Mouse (Mus musculus) hindbrain, postnatal 0 days (tissue): Measurements from ENCODE around the gene Ddx52. TPM values are rescaled to one million over a fixed set of nuclear protein-coding genes. Genes with fewer than 3 reads are reported as not detected.

Source experiments
- ATAC-seq: fragments of 200-750 bp; cut with Nextera tagmentation; 2 replicates; pipeline ENCODE4 v1.8.0; 2017; ENCODE audit warnings: mild to moderate bottlenecking, moderate TSS enrichment, moderate library complexity
- DNase-seq: peaks from one replicate; pipeline ENCODE4 v3.0.0-alpha.2; 2015; ENCODE audit warnings: low spot score
- H3K27ac ChIP-seq: fragments of 300-500 bp; sonication (generic); 2 replicates; pipeline ENCODE4 v1.5.1; 2014; ENCODE audit warnings: mild to moderate bottlenecking
- H3K27me3 ChIP-seq: fragments of 300-500 bp; sonication (generic); 2 replicates; pipeline ENCODE4 v1.6.1; 2014; ENCODE audit warnings: low read length, mixed read lengths; ENCODE audit not compliant: insufficient read depth
- H3K36me3 ChIP-seq: fragments of 300-500 bp; sonication (generic); 2 replicates; pipeline ENCODE4 v1.6.1; 2014; ENCODE audit warnings: low read length, mixed read lengths; ENCODE audit not compliant: insufficient read depth
- H3K4me1 ChIP-seq: fragments of 300-500 bp; sonication (generic); 2 replicates; pipeline ENCODE4 v1.6.1; 2014; ENCODE audit warnings: antibody characterized with exemption, low read length, mixed read lengths; ENCODE audit not compliant: insufficient read depth
- H3K4me2 ChIP-seq: fragments of 300-500 bp; sonication (generic); 2 replicates; pipeline ENCODE4 v1.6.1; 2014; ENCODE audit warnings: low read depth, mild to moderate bottlenecking, low read length, moderate library complexity, mixed read lengths
- H3K4me3 ChIP-seq: fragments of 300-500 bp; sonication (generic); 2 replicates; pipeline ENCODE4 v1.5.1; 2014; ENCODE audit warnings: low read length
- H3K9ac ChIP-seq: fragments of 300-500 bp; sonication (generic); replicated peaks from 2 replicates; pipeline ENCODE4 v1.6.1; 2014; ENCODE audit warnings: mild to moderate bottlenecking, low read length, moderate library complexity, mixed read lengths
- H3K9me3 ChIP-seq: fragments of 300-500 bp; sonication (generic); 2 replicates; pipeline ENCODE4 v1.6.1; 2016; ENCODE audit warnings: low read length, mixed read lengths
- CTCF ChIP-seq: IDR thresholded peaks from 2 replicates; pipeline ENCODE4 v1.5.1; 2016; ENCODE audit warnings: antibody characterized with exemption, control low read depth, low read depth
- WGBS: fragments of 180-500 bp; shearing (Covaris S2); extraction: QIAGEN DNeasy Blood & Tissue Kit; methylation state at CpG from one replicate; pipeline ENCODE4 v1.1.7; 2014; 5-methylcytosine and 5-hydroxymethylcytosine counted together
- polyA plus RNA-seq: library from polyadenylated mRNA; unstranded; fragments of >200 nt; fragmentation: Nextera tagmentation; extraction: Ambion mirVana; gene quantifications from 2 replicates; pipeline ENCODE4 v1.2.1, GENCODE M21; 2015
- total RNA-seq: library from RNA; depleted of rRNA; stranded (reverse); fragments of >200 nt; gene quantifications from 2 replicates; pipeline ENCODE4 v1.2.3, GENCODE M21; 2014; rRNA removed

Ddx52 gene
- total and polyA plus RNA-seq, 2 experiments from 2014 or later = 17.9 to 19.2 TPM

GRCm38 (mm10) chr11:84011576-84011975, 69.7 kb downstream of the Ddx52 start:
- 31% methylated on average over 2 of the region's 2 CpGs for WGBS
- Histone ChIP-seq H3K27me3 (no peaks in the 10 kb centered on the region), H3K4me1 (peaks cover 6% of the 10 kb centered on the region; the same call in 1 of the 2 replicates), H3K4me2 (peak overlapping the region; percentile 14), H3K9me3 (no peaks in the 10 kb centered on the region), H3K9ac (0 out of 2 replicates have a peak overlapping the region, but pooled peaks have one; percentile 18), H3K4me3 (no peak overlapping the region), H3K27ac (0 out of 2 replicates have a peak overlapping the region, but pooled peaks have one; percentile 7), H3K36me3 (peaks cover 12% of the 10 kb centered on the region)
- ATAC-seq = no peak
- TF ChIP-seq CTCF = no peak
- DNase-seq = peak; percentile 13

Other genes starting within 250 kb of the Ddx52 start
- not detected in 2 replicates for gene Wfdc17, start 238.1 kb upstream of the Ddx52 start, total RNA-seq
- gene Wfdc17, start 238.1 kb upstream of the Ddx52 start, polyA plus RNA-seq = 1.00 and 1.1 TPM in 2 replicates
- gene Wfdc18, start 233.0 kb upstream of the Ddx52 start, total RNA-seq = 0.84 TPM in 1 of 2 replicates, not detected in the other
- gene Wfdc18, start 233.0 kb upstream of the Ddx52 start, polyA plus RNA-seq = not detected in 2 replicates
- gene Wfdc21, start 195.1 kb upstream of the Ddx52 start, total RNA-seq = not detected in 2 replicates
- gene Wfdc21, start 195.1 kb upstream of the Ddx52 start, polyA plus RNA-seq = 0.78 TPM in 1 of 2 replicates, not detected in the other
- 24.6 and 28.5 TPM in 2 replicates for gene Heatr6, start 188.4 kb upstream of the Ddx52 start, total RNA-seq
- 25.8 and 26.2 TPM in 2 replicates for gene Heatr6, start 188.4 kb upstream of the Ddx52 start, polyA plus RNA-seq
- gene Hnf1b, start 92.0 kb upstream of the Ddx52 start, total RNA-seq = not detected in 2 replicates
- gene Hnf1b, start 92.0 kb upstream of the Ddx52 start, polyA plus RNA-seq = 0.30 and 0.40 TPM in 2 replicates
- 26.8 and 29.2 TPM in 2 replicates for gene Synrg, start 22.4 kb downstream of the Ddx52 start, total RNA-seq
- 14.5 and 15.0 TPM in 2 replicates for gene Synrg, start 22.4 kb downstream of the Ddx52 start, polyA plus RNA-seq
- gene Dusp14, start 127.2 kb downstream of the Ddx52 start, total RNA-seq = 8.8 and 16.1 TPM in 2 replicates
- gene Dusp14, start 127.2 kb downstream of the Ddx52 start, polyA plus RNA-seq = 12.6 and 15.4 TPM in 2 replicates
- 13.0 and 15.9 TPM in 2 replicates for gene Tada2a, start 187.5 kb downstream of the Ddx52 start, total RNA-seq
- gene Tada2a, start 187.5 kb downstream of the Ddx52 start, polyA plus RNA-seq = 24.7 and 25.6 TPM in 2 replicates
- 102 and 127 TPM in 2 replicates for gene Acaca, start 187.6 kb downstream of the Ddx52 start, total RNA-seq
- gene Acaca, start 187.6 kb downstream of the Ddx52 start, polyA plus RNA-seq = 16.4 and 18.2 TPM in 2 replicates
- gene Gm11437, start 225.4 kb downstream of the Ddx52 start, total RNA-seq = not detected in 2 replicates
- gene Gm11437, start 225.4 kb downstream of the Ddx52 start, polyA plus RNA-seq = not detected in 2 replicates